Comparison of ENCODE assay signal across 8 mouse cellular contexts in the genomic region with DNA sequence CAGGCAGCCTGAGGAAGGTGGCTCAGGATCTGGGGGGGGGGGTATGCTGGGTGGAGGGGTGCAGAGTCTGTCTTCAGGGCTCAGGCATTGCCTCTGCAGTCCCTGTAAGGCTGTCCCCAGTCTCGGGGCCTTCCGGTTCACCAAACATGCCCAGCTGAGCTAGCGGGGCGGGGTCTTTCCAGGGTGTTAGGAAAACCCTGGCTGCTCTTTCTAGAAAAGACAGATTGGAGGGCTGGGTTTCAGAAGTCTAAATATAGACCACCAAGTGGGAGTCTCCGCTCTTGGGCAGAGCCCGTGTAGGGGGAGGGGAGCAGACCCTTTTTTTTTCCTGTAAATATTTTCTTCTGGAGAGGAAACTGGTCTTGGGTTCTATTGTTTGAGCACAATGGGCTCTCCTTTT. TPM values are rescaled to one million over a fixed set of nuclear protein-coding genes. Genes with fewer than 3 reads are reported as not detected.
DNase-seq lines count a peak whose midpoint lies in the region; ATAC-seq and TF ChIP-seq lines count a peak whose summit lies in the region.

No protein-coding gene starts in this region.

- no peaks in the 10 kb centered on the region for H3K9me3 ChIP-seq in embryonic facial prominence, embryonic 12.5 days
- no peaks in the 10 kb centered on the region for H3K9me3 ChIP-seq in limb, embryonic 10.5 days (replicated peaks)
- no peaks in the 10 kb centered on the region for H3K9me3 ChIP-seq in midbrain, embryonic 15.5 days

- H3K27ac ChIP-seq in layer of hippocampus, adult 2 months = peak overlapping the region; percentile 81
- peak overlapping the region; percentile 79 for H3K27ac ChIP-seq in embryonic facial prominence, embryonic 12.5 days
- peak overlapping the region; percentile 81 for H3K27ac ChIP-seq in limb, embryonic 10.5 days
- peak overlapping the region; percentile 64 for H3K27ac ChIP-seq in midbrain, embryonic 15.5 days

- H3K27me3 ChIP-seq in embryonic facial prominence, embryonic 12.5 days = no peaks in the 10 kb centered on the region
- no peaks in the 10 kb centered on the region for H3K27me3 ChIP-seq in limb, embryonic 10.5 days (ENCODE audit: low read depth, poor library complexity, severe bottlenecking)
- no peaks in the 10 kb centered on the region for H3K27me3 ChIP-seq in midbrain, embryonic 15.5 days (replicated peaks)

- H3K36me3 ChIP-seq in embryonic facial prominence, embryonic 12.5 days = peaks cover 24% of the 10 kb centered on the region
- H3K36me3 ChIP-seq in limb, embryonic 10.5 days = peaks cover 47% of the 10 kb centered on the region
- peaks cover 16% of the 10 kb centered on the region; the same call in 1 of the 2 replicates for H3K36me3 ChIP-seq in midbrain, embryonic 15.5 days (replicated peaks)

- intact Hi-C loops in heart, postnatal 14 days (cut with DNase I) = no loop called here

- H3K4me1 ChIP-seq in embryonic facial prominence, embryonic 12.5 days = peaks cover 24% of the 10 kb centered on the region
- peaks cover 38% of the 10 kb centered on the region for H3K4me1 ChIP-seq in limb, embryonic 10.5 days
- H3K4me1 ChIP-seq in midbrain, embryonic 15.5 days = peaks cover 28% of the 10 kb centered on the region

- peak overlapping the region; percentile 19; the same call in 1 of the 2 replicates for H3K9ac ChIP-seq in embryonic facial prominence, embryonic 12.5 days
- H3K9ac ChIP-seq in midbrain, embryonic 15.5 days = no peak overlapping the region

- H3K4me2 ChIP-seq in embryonic facial prominence, embryonic 12.5 days (replicated peaks) = no peak overlapping the region
- no peak overlapping the region for H3K4me2 ChIP-seq in midbrain, embryonic 15.5 days

- peak; percentile 37 to 43 for DNase-seq in layer of hippocampus, adult 2 months (ENCODE audit: low spot score in 2 of 2)
- no peak for DNase-seq in layer of hippocampus, adult 8-10 months (ENCODE audit: low spot score in 2 of 2)
- peak; percentile 62 to 75 for DNase-seq in heart, postnatal 14 days
- DNase-seq in limb, embryonic 10.5 days (ENCODE audit: low spot score) = no peak
- no peak for DNase-seq in gastrocnemius, adult 8-10 months (ENCODE audit: low spot score in 2 of 2)
- no peak for DNase-seq in thymus, postnatal 10 days (ENCODE audit: low spot score in 2 of 2)

- H3K4me3 ChIP-seq in layer of hippocampus, adult 2 months = no peak overlapping the region
- no peak overlapping the region for H3K4me3 ChIP-seq in embryonic facial prominence, embryonic 12.5 days
- no peak overlapping the region for H3K4me3 ChIP-seq in limb, embryonic 10.5 days
- H3K4me3 ChIP-seq in midbrain, embryonic 15.5 days = no peak overlapping the region

- peak; percentile 35; the same call in 1 of the 2 replicates for ATAC-seq in embryonic facial prominence, embryonic 12.5 days (ENCODE audit: insufficient number of reproducible peaks, insufficient read depth, low FRiP score, low TSS enrichment)
- no peak for ATAC-seq in midbrain, embryonic 15.5 days (replicated peaks)

- 0 out of 2 replicates have a peak, but pooled peaks have one; percentile 11 for TF ChIP-seq CTCF in layer of hippocampus, adult 2 months (conservative IDR thresholded peaks at IDR 0.05)

- WGBS in embryonic facial prominence, embryonic 12.5 days = 8% methylated on average over 6 of the region's 6 CpGs
- 29% methylated on average over 6 of the region's 6 CpGs for whole genome bisulfite sequencing in limb, embryonic 10.5 days
- WGBS in midbrain, embryonic 15.5 days = 2% methylated on average over 6 of the region's 6 CpGs

RNA-seq across cellular contexts. Expression of a gene that starts 32.4 kb away (rescaled TPM):
- total RNA-seq in layer of hippocampus, adult 2 months (2021) = 10 to 100 TPM; 14.5 to 14.9 TPM
- total RNA-seq in layer of hippocampus, adult 8-10 months (2022) = 10 to 100 TPM; 21.8 to 39.3 (median 32.1) TPM
- 48.8 and 54.7 TPM in 2 replicates for polyA plus RNA-seq in embryonic facial prominence, embryonic 12.5 days (2016; fragmentation: Nextera tagmentation; extraction: Ambion mirVana)
- 10 to 100 TPM; 31.2 to 33.4 TPM for total RNA-seq in heart, postnatal 14 days (2021)
- polyA plus RNA-seq in limb, embryonic 10.5 days (2016; fragmentation: Nextera tagmentation; extraction: Ambion mirVana) = 40.9 and 47.9 TPM in 2 replicates
- polyA plus RNA-seq in midbrain, embryonic 15.5 days (2015; fragmentation: Nextera tagmentation; extraction: Ambion mirVana) = 29.7 and 31.3 TPM in 2 replicates
- total RNA-seq in gastrocnemius, adult 8-10 months (2022) = 1 to 10 TPM; 3.8 to 6.3 (median 5.4) TPM

RNA-seq across cellular contexts. Expression of a gene that starts 53.1 kb away (rescaled TPM):
- total RNA-seq in layer of hippocampus, adult 2 months (2021) = 100 to 1,000 TPM; 115 to 125 TPM
- 100 to 1,000 TPM; 120 to 150 (median 129) TPM for total RNA-seq in layer of hippocampus, adult 8-10 months (2022)
- 160 and 169 TPM in 2 replicates for polyA plus RNA-seq in embryonic facial prominence, embryonic 12.5 days (2016; fragmentation: Nextera tagmentation; extraction: Ambion mirVana)
- 10 to 100 TPM; 66.3 to 75.0 TPM for total RNA-seq in heart, postnatal 14 days (2021)
- 194 and 232 TPM in 2 replicates for polyA plus RNA-seq in limb, embryonic 10.5 days (2016; fragmentation: Nextera tagmentation; extraction: Ambion mirVana)
- 82.5 and 85.8 TPM in 2 replicates for polyA plus RNA-seq in midbrain, embryonic 15.5 days (2015; fragmentation: Nextera tagmentation; extraction: Ambion mirVana)
- 100 to 1,000 TPM in 2 of 4 experiments, 10 to 100 TPM in 2; 77.4 to 121 (median 96.8) TPM for total RNA-seq in gastrocnemius, adult 8-10 months (2022)

RNA-seq across cellular contexts. Expression of a gene that starts 53.1 kb away (rescaled TPM):
- 10 to 100 TPM; 36.8 to 37.9 TPM for total RNA-seq in layer of hippocampus, adult 2 months (2021)
- total RNA-seq in layer of hippocampus, adult 8-10 months (2022) = 10 to 100 TPM; 35.1 to 39.9 (median 38.6) TPM
- polyA plus RNA-seq in embryonic facial prominence, embryonic 12.5 days (2016; fragmentation: Nextera tagmentation; extraction: Ambion mirVana) = 14.3 and 14.4 TPM in 2 replicates
- total RNA-seq in heart, postnatal 14 days (2021) = 10 to 100 TPM; 12.0 to 13.4 TPM
- polyA plus RNA-seq in limb, embryonic 10.5 days (2016; fragmentation: Nextera tagmentation; extraction: Ambion mirVana) = 5.3 and 7.5 TPM in 2 replicates
- polyA plus RNA-seq in midbrain, embryonic 15.5 days (2015; fragmentation: Nextera tagmentation; extraction: Ambion mirVana) = 22.8 and 24.2 TPM in 2 replicates
- 10 to 100 TPM; 10.1 to 14.6 (median 11.8) TPM for total RNA-seq in gastrocnemius, adult 8-10 months (2022)

Comparison
In these comparisons a context has a peak if more than half of its experiments do, and no peak if none do; other contexts are left out.
1. DNase-seq: peak in layer of hippocampus, adult 2 months (2 of 2) and heart, postnatal 14 days (2 of 2); none in layer of hippocampus, adult 8-10 months (0 of 2), limb, embryonic 10.5 days (single experiment), gastrocnemius, adult 8-10 months (0 of 2) and thymus, postnatal 10 days (0 of 2).
2. Peak in every context shown above with its lines, with median percentiles within 50 percentile points of each other: H3K27ac ChIP-seq.